Mouse (Mus musculus) urinary bladder, postnatal 10 days (tissue): Measurements from ENCODE around the gene Thbd.

Source experiments
- DNase-seq: peaks from one replicate; pipeline ENCODE4 v3.0.0; 2022; ENCODE audit warnings: low spot score

The Thbd gene

GRCm38 (mm10) chr2:148386476-148386875 is 21.5 kb downstream of the Thbd start:
- no peak for DNase-seq

GRCm38 (mm10) chr2:148381076-148381475 is 26.9 kb downstream of the Thbd start:
- no peak for DNase-seq

- DNase-seq, result no peak
Measured at GRCm38 (mm10) chr2:148379899-148380413, 28.0 kb downstream of the Thbd start.

- no peak for DNase-seq
Measured at GRCm38 (mm10) chr2:148378817-148379342, 29.1 kb downstream of the Thbd start.

GRCm38 (mm10) chr2:148375326-148376150 is 32.5 kb downstream of the Thbd start:
- no peak for DNase-seq

GRCm38 (mm10) chr2:148373602-148374071 is 34.4 kb downstream of the Thbd start:
- DNase-seq, result no peak

- no peak for DNase-seq
Measured at GRCm38 (mm10) chr2:148371743-148372630, 36.0 kb downstream of the Thbd start.

GRCm38 (mm10) chr2:148365227-148365626 is 42.8 kb downstream of the Thbd start:
- no peak for DNase-seq

GRCm38 (mm10) chr2:148364536-148364935 is 43.5 kb downstream of the Thbd start:
- DNase-seq, result no peak

GRCm38 (mm10) chr2:148357145-148357544 is 50.8 kb downstream of the Thbd start:
- DNase-seq, result no peak
